Mouse (Mus musculus) lung, adult 2 months (tissue): ENCODE results near the gene Bptf.

Experiments used
- CTCF ChIP-seq: fragments of 200-500 bp; IDR thresholded peaks from 2 replicates; pipeline ENCODE4 v1.5.1; 2011; ENCODE audit warnings: mild to moderate bottlenecking, low read length, control low read depth; ENCODE audit not compliant: insufficient read depth
- POLR2A ChIP-seq: fragments of 200-500 bp; IDR thresholded peaks from 2 replicates; pipeline ENCODE4 v1.6.1; 2011; ENCODE audit warnings: low read depth, mild to moderate bottlenecking, control low read depth, low read length, borderline replicate concordance; ENCODE audit errors: extremely low read depth

GRCm38 (mm10) chr11:107153645-107154044 is 21.7 kb upstream of the Bptf start:
- TF ChIP-seq CTCF (no peak), POLR2A (no peak)
